Mouse (Mus musculus) forebrain, postnatal 0 days (tissue): ENCODE results near the gene Gpd2. TPM values are rescaled to one million over a fixed set of nuclear protein-coding genes. Genes with fewer than 3 reads are reported as not detected.

ENCODE experiments used
- ATAC-seq: fragments of 200-750 bp; cut with Nextera tagmentation; 2 replicates; pipeline ENCODE4 v1.8.0; 2017; ENCODE audit warnings: mild to moderate bottlenecking, moderate library complexity
- DNase-seq: peaks from one replicate; pipeline ENCODE4 v3.0.0-alpha.2; 2015
- H3K27ac ChIP-seq: fragments of 300-500 bp; sonication (generic); 2 replicates; pipeline ENCODE4 v1.5.1; 2014; ENCODE audit warnings: low read depth, mild to moderate bottlenecking, antibody characterized with exemption, low read length, moderate library complexity, mixed read lengths
- H3K27me3 ChIP-seq: fragments of 300-500 bp; sonication (generic); 2 replicates; pipeline ENCODE4 v1.6.1; 2014; ENCODE audit warnings: mild to moderate bottlenecking, low read length, mixed read lengths; ENCODE audit not compliant: insufficient read depth
- H3K36me3 ChIP-seq: fragments of 300-500 bp; sonication (generic); 2 replicates; pipeline ENCODE4 v1.6.1; 2014; ENCODE audit warnings: mild to moderate bottlenecking, moderate library complexity; ENCODE audit not compliant: insufficient read depth
- H3K4me1 ChIP-seq: fragments of 300-500 bp; sonication (generic); 2 replicates; pipeline ENCODE4 v1.6.1; 2014; ENCODE audit warnings: antibody characterized with exemption; ENCODE audit not compliant: insufficient read depth
- H3K4me2 ChIP-seq: fragments of 300-500 bp; sonication (generic); 2 replicates; pipeline ENCODE4 v1.6.1; 2014; ENCODE audit warnings: low read depth, mild to moderate bottlenecking, moderate library complexity
- H3K4me3 ChIP-seq: fragments of 300-500 bp; sonication (generic); 2 replicates; pipeline ENCODE4 v1.5.1; 2014; ENCODE audit warnings: low read depth, low read length, mixed read lengths
- H3K9ac ChIP-seq: fragments of 300-500 bp; sonication (generic); 2 replicates; pipeline ENCODE4 v1.6.1; 2014; ENCODE audit warnings: mild to moderate bottlenecking
- H3K9me3 ChIP-seq: fragments of 300-500 bp; sonication (generic); 2 replicates; pipeline ENCODE4 v1.6.1; 2016; ENCODE audit warnings: low read length
- CTCF ChIP-seq: sonication (generic); IDR thresholded peaks from 2 replicates; pipeline ENCODE4 v1.5.1; 2016; ENCODE audit warnings: antibody characterized with exemption, control low read depth, low read depth
- WGBS: fragments of 180-500 bp; shearing (Covaris S2); extraction: QIAGEN DNeasy Blood & Tissue Kit; methylation state at CpG from one replicate; pipeline ENCODE4 v1.1.7; 2014; 5-methylcytosine and 5-hydroxymethylcytosine counted together
- polyA plus RNA-seq: library from polyadenylated mRNA; unstranded; fragments of >200 nt; fragmentation: Nextera tagmentation; extraction: Ambion mirVana; gene quantifications from 2 replicates; pipeline ENCODE4 v1.2.1, GENCODE M21; 2015
- total RNA-seq: library from RNA; depleted of rRNA; stranded (reverse); fragments of >200 nt; gene quantifications from 2 replicates; pipeline ENCODE4 v1.2.3, GENCODE M21; 2014

The Gpd2 gene
- total and polyA plus RNA-seq, 2 experiments from 2014 or later: 46.5 to 54.1 TPM

- H3K36me3 ChIP-seq: no peaks in the 10 kb centered on the region
- ATAC-seq (no peak), DNase-seq (no peak)
- no peak for TF ChIP-seq CTCF
- no peak overlapping the region for H3K4me2 ChIP-seq
- no peaks in the 10 kb centered on the region for H3K9me3 ChIP-seq
- H3K4me3 ChIP-seq: no peak overlapping the region
- 94% methylated on average over 8 of the region's 8 CpGs for WGBS
- no peak overlapping the region for H3K9ac ChIP-seq
- H3K27me3 ChIP-seq: no peaks in the 10 kb centered on the region
- no peak overlapping the region for H3K27ac ChIP-seq
- no peaks in the 10 kb centered on the region for H3K4me1 ChIP-seq
Measured at GRCm38 (mm10) chr2:57261286-57262077, 24.0 kb downstream of the Gpd2 start.

GRCm38 (mm10) chr2:57263431-57263830 is 26.0 kb downstream of the Gpd2 start:
- no peak overlapping the region for H3K4me2 ChIP-seq
- H3K4me1 ChIP-seq: no peaks in the 10 kb centered on the region
- no peaks in the 10 kb centered on the region for H3K27me3 ChIP-seq
- no peak for DNase-seq
- no peak for TF ChIP-seq CTCF
- ATAC-seq: no peak
- no peak overlapping the region for H3K4me3 ChIP-seq
- no peaks in the 10 kb centered on the region for H3K36me3 ChIP-seq
- H3K27ac ChIP-seq: no peak overlapping the region
- no peak overlapping the region for H3K9ac ChIP-seq
- WGBS: 97% methylated on average over 1 of the region's 1 CpGs
- H3K9me3 ChIP-seq: no peaks in the 10 kb centered on the region

- 95% methylated on average over 7 of the region's 7 CpGs for WGBS
- Histone ChIP-seq H3K9ac (no peak overlapping the region), H3K9me3 (no peaks in the 10 kb centered on the region), H3K27me3 (no peaks in the 10 kb centered on the region), H3K36me3 (peaks cover 4% of the 10 kb centered on the region; the same call in 1 of the 2 replicates), H3K4me1 (no peaks in the 10 kb centered on the region), H3K4me2 (no peak overlapping the region), H3K27ac (no peak overlapping the region), H3K4me3 (no peak overlapping the region)
- no peak for TF ChIP-seq CTCF
- DNase-seq (no peak), ATAC-seq (no peak)
Measured at GRCm38 (mm10) chr2:57264912-57265311, 27.5 kb downstream of the Gpd2 start.

DNA sequence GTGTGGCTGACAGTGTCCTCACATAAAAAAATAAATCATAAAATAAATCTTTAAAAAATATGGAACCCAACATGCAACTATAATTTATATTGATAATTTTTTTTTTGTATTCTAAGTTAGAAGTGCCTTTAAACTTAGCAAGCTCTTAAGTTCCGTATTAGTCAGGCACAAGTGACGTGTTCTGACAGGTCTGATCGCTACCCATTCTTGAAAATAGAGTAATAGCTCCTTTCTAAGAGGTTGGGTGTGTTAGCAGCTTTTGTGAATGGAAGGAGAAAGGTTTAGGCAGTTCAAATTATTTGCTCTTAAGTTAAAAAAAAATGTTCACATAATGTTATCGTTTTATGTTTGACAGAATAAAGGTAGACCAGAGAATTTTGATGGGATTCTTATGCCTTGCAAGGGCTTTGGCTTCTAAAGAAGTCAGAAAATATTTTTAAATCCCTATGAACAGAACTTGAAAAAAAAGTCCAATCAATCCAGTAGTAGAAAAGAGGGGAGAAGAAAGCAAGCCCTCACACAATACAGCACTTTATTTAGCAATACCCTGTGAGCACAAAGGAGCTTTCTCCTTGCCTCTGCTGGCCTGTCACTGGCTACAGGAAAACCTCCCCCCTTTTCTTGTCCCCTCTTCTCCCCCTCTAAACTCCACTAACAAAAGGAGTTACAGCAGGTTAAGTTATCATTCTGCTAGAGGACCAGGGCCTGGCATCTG is 29.4 kb downstream of the Gpd2 start:
- H3K27me3 ChIP-seq: no peaks in the 10 kb centered on the region
- peaks cover 4% of the 10 kb centered on the region; the same call in 1 of the 2 replicates for H3K36me3 ChIP-seq
- no peaks in the 10 kb centered on the region for H3K9me3 ChIP-seq
- WGBS: 38% methylated on average over 4 of the region's 4 CpGs
- TF ChIP-seq CTCF: no peak
- no peak overlapping the region for H3K4me3 ChIP-seq
- no peak overlapping the region for H3K27ac ChIP-seq
- no peak overlapping the region for H3K9ac ChIP-seq
- no peaks in the 10 kb centered on the region for H3K4me1 ChIP-seq
- no peak overlapping the region for H3K4me2 ChIP-seq
- ATAC-seq: peak; percentile 61; the same call in 1 of the 2 replicates
- DNase-seq: peak; percentile 15

GRCm38 (mm10) chr2:57267394-57267716 is 29.9 kb downstream of the Gpd2 start:
- Histone ChIP-seq H3K9me3 (no peaks in the 10 kb centered on the region), H3K36me3 (peaks cover 4% of the 10 kb centered on the region; the same call in 1 of the 2 replicates), H3K9ac (no peak overlapping the region), H3K27ac (no peak overlapping the region), H3K4me3 (no peak overlapping the region), H3K4me1 (no peaks in the 10 kb centered on the region), H3K27me3 (no peaks in the 10 kb centered on the region), H3K4me2 (no peak overlapping the region)
- no peak for TF ChIP-seq CTCF
- WGBS: 7% methylated on average over 7 of the region's 7 CpGs
- no peak for ATAC-seq
- DNase-seq: no peak

GRCm38 (mm10) chr2:57267896-57268295 is 30.5 kb downstream of the Gpd2 start:
- no peak; the same call in 1 of the 2 replicates for ATAC-seq
- Histone ChIP-seq H3K9ac (no peak overlapping the region), H3K4me1 (no peaks in the 10 kb centered on the region), H3K36me3 (peaks cover 4% of the 10 kb centered on the region; the same call in 1 of the 2 replicates), H3K27me3 (no peaks in the 10 kb centered on the region), H3K4me3 (no peak overlapping the region), H3K4me2 (no peak overlapping the region), H3K9me3 (no peaks in the 10 kb centered on the region), H3K27ac (no peak overlapping the region)
- 18% methylated on average over 7 of the region's 7 CpGs for WGBS
- DNase-seq: peak; percentile 17
- no peak for TF ChIP-seq CTCF

DNA sequence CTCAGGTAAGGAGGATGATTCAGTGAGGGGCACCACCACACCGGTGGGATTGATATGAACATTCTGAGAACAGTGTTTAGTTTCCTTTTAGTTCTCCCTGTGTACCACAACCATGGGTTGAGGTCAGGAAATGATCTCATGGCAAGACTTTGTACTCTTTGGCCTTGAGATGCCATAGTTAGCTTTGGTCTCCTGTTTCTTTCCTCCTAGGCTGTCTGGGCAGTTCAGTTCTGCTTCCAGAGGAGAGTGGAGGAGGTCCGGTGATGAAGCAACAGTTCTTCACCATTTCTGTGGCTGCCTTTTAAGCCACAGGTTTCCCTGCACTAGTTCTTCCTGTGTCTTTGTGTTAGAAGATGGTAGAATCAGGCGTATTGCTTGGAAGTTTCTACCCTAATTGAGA is 31.4 kb downstream of the Gpd2 start:
- Histone ChIP-seq H3K9ac (no peak overlapping the region), H3K4me3 (no peak overlapping the region), H3K9me3 (no peaks in the 10 kb centered on the region), H3K27me3 (no peaks in the 10 kb centered on the region), H3K4me1 (no peaks in the 10 kb centered on the region), H3K36me3 (peaks cover 4% of the 10 kb centered on the region; the same call in 1 of the 2 replicates), H3K4me2 (no peak overlapping the region), H3K27ac (no peak overlapping the region)
- DNase-seq (no peak), ATAC-seq (no peak)
- no peak for TF ChIP-seq CTCF
- WGBS: 91% methylated on average over 3 of the region's 3 CpGs
